Mouse (Mus musculus) gastrocnemius, adult 18-20 months (tissue): ENCODE measurements around the gene Gbp6. TPM values are rescaled to one million over a fixed set of nuclear protein-coding genes. Genes with fewer than 3 reads are reported as not detected.

Experiments
- total RNA-seq, 2 experiments: library from RNA; stranded (reverse); gene quantifications; 2 replicates each; pipeline ENCODE4 v1.2.3; 2021

Gbp6 gene
- total RNA-seq, 2 experiments from 2014 or later, result 3.7 to 10.7 TPM

Other genes starting within 250 kb of the Gbp6 start
- 1 to 10 TPM; 1.7 to 3.8 TPM for gene Gbp9, start 154.2 kb downstream of the Gbp6 start, total RNA-seq
- under 1 TPM in 1 of 2 experiments, not detected in 1; 0.09 TPM for gene Gbp8, start 154.2 kb downstream of the Gbp6 start, total RNA-seq
- 1 to 10 TPM; 1.4 to 8.6 TPM for gene Gbp4, start 154.1 kb downstream of the Gbp6 start, total RNA-seq
- 1 to 10 TPM; 1.3 to 4.5 TPM for gene Gbp10, start 54.2 kb downstream of the Gbp6 start, total RNA-seq
- under 1 TPM; 0.16 to 1.00 TPM for gene Gm43302, start within 50 bp of the Gbp6 start, total RNA-seq
- 1 to 10 TPM; 1.8 to 2.0 TPM for gene Lrrc8b, start 122.1 kb upstream of the Gbp6 start, total RNA-seq
- gene Lrrc8c, start 225.7 kb upstream of the Gbp6 start, total RNA-seq, result 10 to 100 TPM in 1 of 2 experiments, 1 to 10 TPM in 1; 9.3 to 10.6 TPM